Mouse (Mus musculus): ENCODE data around the gene Dtx4.

DNA sequence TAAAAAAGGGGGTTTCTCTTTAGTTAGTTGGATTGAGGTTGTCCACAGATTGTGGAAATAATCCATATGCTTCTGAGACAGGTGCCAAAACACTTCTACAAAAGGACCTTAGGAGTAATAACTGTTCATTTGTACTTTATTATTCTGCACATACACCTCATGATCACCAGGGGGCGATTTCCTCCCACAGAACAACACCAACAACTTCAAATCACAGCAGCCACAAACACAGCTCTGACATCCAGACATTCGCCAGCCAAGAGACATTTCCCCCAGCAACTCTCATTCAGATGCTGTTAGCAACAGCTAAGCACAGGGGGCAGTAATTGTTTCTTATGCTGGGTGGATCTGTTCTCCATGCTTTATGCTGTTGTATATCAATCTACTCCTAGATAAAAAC, 68.2 kb downstream of the Dtx4 start:
- TF ChIP-seq GATA1 (IDR thresholded peaks at IDR 0.05; ENCODE audit: low read length), result no peak
- no peak for TF ChIP-seq TAL1 (IDR thresholded peaks at IDR 0.05; ENCODE audit: low read length)
